Mouse (Mus musculus): ENCODE data around the gene Gp5.
"Not testable (repeated sequence)": the region's sequence is repeated elsewhere in the genome, so short reads cannot be mapped to it uniquely, and the experiment has no call there.

Gp5 gene

GRCm38 (mm10) chr16:30310647-30311046 is at the start of gene Gp5:
Gene Gp5, minus strand, starts transcription at chr16:30310779.
- DNase-seq: no peak

GRCm38 (mm10) chr16:30353489-30353888 is 42.9 kb upstream of the Gp5 start:
- DNase-seq: not testable (repeated sequence)

GRCm38 (mm10) chr16:30314236-30314635 is 3.7 kb upstream of the Gp5 start:
- no peak for DNase-seq

- DNase-seq: no peak
These were observed 436 bp downstream of the Gp5 start for GRCm38 (mm10) chr16:30310171-30310515.

- no peak for DNase-seq
These were observed 996 bp downstream of the Gp5 start for GRCm38 (mm10) chr16:30309395-30310170.

- peak; percentile 13 to 22 for DNase-seq
These were observed 1.8 kb downstream of the Gp5 start for GRCm38 (mm10) chr16:30308616-30309394.

- DNase-seq: no peak
These were observed 2.5 kb downstream of the Gp5 start for GRCm38 (mm10) chr16:30307961-30308615.

GRCm38 (mm10) chr16:30307306-30307705 is 3.3 kb downstream of the Gp5 start:
- DNase-seq: no peak

- no peak for DNase-seq
These were observed 4.5 kb downstream of the Gp5 start for GRCm38 (mm10) chr16:30306102-30306501.

GRCm38 (mm10) chr16:30304236-30304635 is 6.3 kb downstream of the Gp5 start:
- no peak for DNase-seq

GRCm38 (mm10) chr16:30303411-30303810 is 7.2 kb downstream of the Gp5 start:
- no peak for DNase-seq

GRCm38 (mm10) chr16:30302686-30303085 is 7.9 kb downstream of the Gp5 start:
- DNase-seq: no peak

GRCm38 (mm10) chr16:30299711-30300277 is 10.8 kb downstream of the Gp5 start:
- no peak for DNase-seq

- DNase-seq: no peak
These were observed 13.1 kb downstream of the Gp5 start for GRCm38 (mm10) chr16:30297450-30297849.

- DNase-seq: no peak
These were observed 13.8 kb downstream of the Gp5 start for GRCm38 (mm10) chr16:30296601-30297275.

GRCm38 (mm10) chr16:30295106-30295505 is 15.5 kb downstream of the Gp5 start:
- no peak for DNase-seq

- DNase-seq: no peak
These were observed 20.1 kb downstream of the Gp5 start for GRCm38 (mm10) chr16:30290436-30290835.

GRCm38 (mm10) chr16:30285701-30286100 is 24.9 kb downstream of the Gp5 start:
- no peak for DNase-seq

- DNase-seq: no peak
These were observed 26.7 kb downstream of the Gp5 start for GRCm38 (mm10) chr16:30283743-30284337.

- DNase-seq: no peak
These were observed 27.6 kb downstream of the Gp5 start, which contains the start of gene Lrrc15 for GRCm38 (mm10) chr16:30282844-30283495. Gene Lrrc15, minus strand, starts transcription at chr16:30283256.

- DNase-seq: no peak
These were observed 29.8 kb downstream of the Gp5 start for GRCm38 (mm10) chr16:30280676-30281297.

All from thymus, adult 18-20 months (tissue).